Mouse (Mus musculus) myocyte (in vitro differentiated cells): Measurements from ENCODE around the gene Klhdc7a. TPM values are rescaled to one million over a fixed set of nuclear protein-coding genes. Genes with fewer than 3 reads are reported as not detected.

Experiments used
- H3K27me3 ChIP-seq: one replicate; pipeline ENCODE4 v1.6.1; 2011; ENCODE audit not compliant: control insufficient read depth, insufficient read depth, insufficient read length
- H3K36me3 ChIP-seq: one replicate; pipeline ENCODE4 v1.6.1; 2011; ENCODE audit not compliant: control insufficient read depth, insufficient read depth
- H3K4me2 ChIP-seq: one replicate; pipeline ENCODE4 v1.6.1; 2011; ENCODE audit warnings: low read depth, control low read depth
- H3K4me3 ChIP-seq: one replicate; pipeline ENCODE4 v1.5.1; 2011; ENCODE audit warnings: mild to moderate bottlenecking, control low read depth, moderate library complexity
- H3K79me2 ChIP-seq: one replicate; pipeline ENCODE4 v1.6.1; 2011; ENCODE audit not compliant: control insufficient read depth, insufficient read depth
- H3ac ChIP-seq: one replicate; pipeline ENCODE4 v1.6.1; 2011; ENCODE audit not compliant: control insufficient read depth, insufficient read length
- CEBPB ChIP-seq: IDR thresholded peaks from 2 replicates; pipeline ENCODE4 v1.6.1; 2011; ENCODE audit warnings: mild to moderate bottlenecking, moderate library complexity; ENCODE audit not compliant: poor library complexity, insufficient read depth, severe bottlenecking
- E2F4 ChIP-seq: IDR thresholded peaks from one replicate; pipeline ENCODE4 v1.6.1; 2011; ENCODE audit warnings: mild to moderate bottlenecking, control low read depth, moderate library complexity; ENCODE audit not compliant: insufficient read depth
- MAX ChIP-seq: IDR thresholded peaks from one replicate; pipeline ENCODE4 v1.6.1; 2011; ENCODE audit warnings: low read depth, mild to moderate bottlenecking, control low read depth
- MYOD1 ChIP-seq, 3 experiments: IDR thresholded peaks; one replicate each; pipeline ENCODE4 v1.6.1; 2011; ENCODE audit warnings: control low read depth in 2 of 3, low read depth in 2 of 3, mild to moderate bottlenecking in 2 of 3, moderate library complexity in 1 of 3; ENCODE audit not compliant: insufficient read length in 2 of 3, control insufficient read depth in 1 of 3
- MYOG ChIP-seq, 3 experiments: IDR thresholded peaks; one replicate each; pipeline ENCODE4 v1.6.1; 2011; ENCODE audit warnings: control low read depth in 2 of 3, low read depth in 2 of 3, mild to moderate bottlenecking in 2 of 3; ENCODE audit not compliant: insufficient read length in 2 of 3, control insufficient read depth in 1 of 3, insufficient read depth in 1 of 3
- POLR2A ChIP-seq: IDR thresholded peaks from one replicate; pipeline ENCODE4 v1.6.1; 2011; ENCODE audit warnings: low read depth, mild to moderate bottlenecking, control low read depth, moderate library complexity; ENCODE audit not compliant: insufficient read length
- POLR2AphosphoS2 ChIP-seq: IDR thresholded peaks from one replicate; pipeline ENCODE4 v1.6.1; 2011; ENCODE audit warnings: low read depth, control low read depth; ENCODE audit not compliant: insufficient read length
- REST ChIP-seq: IDR thresholded peaks from one replicate; pipeline ENCODE4 v1.6.1; 2011; ENCODE audit warnings: mild to moderate bottlenecking, control low read depth, moderate library complexity; ENCODE audit not compliant: insufficient read depth, insufficient read length
- SRF ChIP-seq: IDR thresholded peaks from one replicate; pipeline ENCODE4 v1.6.1; 2011; ENCODE audit warnings: low read depth; ENCODE audit not compliant: control insufficient read depth, insufficient read length
- TCF12 ChIP-seq: IDR thresholded peaks from one replicate; pipeline ENCODE4 v1.6.1; 2011; ENCODE audit warnings: mild to moderate bottlenecking, control low read depth; ENCODE audit not compliant: poor library complexity, insufficient read depth, severe bottlenecking
- TCF3 ChIP-seq: IDR thresholded peaks from one replicate; pipeline ENCODE4 v1.6.1; 2011; ENCODE audit warnings: low read depth, control low read depth; ENCODE audit not compliant: insufficient read length
- USF1 ChIP-seq: IDR thresholded peaks from one replicate; pipeline ENCODE4 v1.6.1; 2011; ENCODE audit warnings: low read depth, mild to moderate bottlenecking, control low read depth, moderate library complexity
- polyA plus RNA-seq: library from polyadenylated mRNA; unstranded; fragments of >200 nt; fragmentation: generic; extraction: Trizol; gene quantifications from one replicate; pipeline ENCODE4 v1.2.1, GENCODE M21; 2012; ENCODE audit warnings: missing spikeins

The Klhdc7a gene
- polyA plus RNA-seq, 1 experiment = not detected

DNA sequence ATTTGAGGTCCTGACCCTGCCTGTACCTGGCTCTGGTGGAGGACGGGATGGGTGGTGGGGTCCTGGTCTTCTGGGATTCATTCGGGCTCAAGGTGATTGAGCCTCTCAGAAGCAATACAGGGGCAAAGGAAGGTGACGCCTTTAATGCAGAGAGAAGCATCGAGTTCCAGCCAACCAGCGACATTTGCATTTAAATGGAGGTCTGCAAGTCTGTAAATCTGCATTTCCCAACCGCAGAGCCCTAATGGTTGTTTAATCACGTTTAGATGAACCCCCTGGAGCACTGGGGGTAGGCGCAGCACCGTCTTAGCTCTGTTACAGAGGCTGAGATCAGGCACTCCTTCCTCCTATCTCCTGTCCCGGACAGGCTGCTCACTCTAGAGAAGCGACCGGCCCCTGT is 34.2 kb upstream of the Klhdc7a start:
- TF ChIP-seq CEBPB (no peak), POLR2AphosphoS2 (no peak), USF1 (no peak), E2F4 (no peak), SRF (no peak), MYOG (IDR thresholded peaks at IDR 0.05; ENCODE audit: control insufficient read depth in 1 of 3, insufficient read depth in 1 of 3, insufficient read length in 2 of 3, low read depth in 2 of 3) (no peak), REST (no peak), TCF3 (no peak), MAX (no peak)
- no peaks in the 10 kb centered on the region for H3K36me3 ChIP-seq
- no peaks in the 10 kb centered on the region for H3K79me2 ChIP-seq
- no peak overlapping the region for H3K4me2 ChIP-seq
- H3K27me3 ChIP-seq = peaks cover 36% of the 10 kb centered on the region
- H3ac ChIP-seq = no peak overlapping the region
- no peak overlapping the region for H3K4me3 ChIP-seq

DNA sequence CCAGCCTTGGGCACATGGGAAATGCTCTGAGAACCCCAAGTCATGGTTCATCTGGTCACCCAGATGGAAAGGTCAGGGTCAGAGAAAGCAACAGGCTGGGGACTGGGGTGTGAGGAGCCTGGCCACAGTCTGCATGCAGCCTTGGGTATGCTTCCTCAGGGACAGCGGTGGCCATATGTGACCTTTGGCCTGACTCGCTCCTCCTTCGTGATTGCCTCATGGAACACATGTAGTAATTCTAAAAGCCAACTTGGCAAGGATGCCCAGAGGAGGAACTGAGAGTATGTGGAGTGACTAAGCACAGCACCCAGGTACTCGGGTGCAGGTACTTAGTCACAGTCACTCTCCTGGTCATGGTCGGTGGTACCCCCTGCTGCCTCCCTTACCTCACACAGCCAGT is 33.1 kb upstream of the Klhdc7a start:
- H3K79me2 ChIP-seq = no peaks in the 10 kb centered on the region
- no peak overlapping the region for H3K4me3 ChIP-seq
- H3K27me3 ChIP-seq = peaks cover 36% of the 10 kb centered on the region
- H3K4me2 ChIP-seq = no peak overlapping the region
- no peak for TF ChIP-seq POLR2A
- TF ChIP-seq TCF3 = no peak
- no peak for TF ChIP-seq MYOD1 (IDR thresholded peaks at IDR 0.05; ENCODE audit: control insufficient read depth in 1 of 3, insufficient read length in 2 of 3, low read depth in 2 of 3)
- no peak for TF ChIP-seq POLR2AphosphoS2
- TF ChIP-seq CEBPB = no peak
- no peak for TF ChIP-seq REST
- no peak for TF ChIP-seq MAX
- TF ChIP-seq E2F4 = no peak
- TF ChIP-seq TCF12 = no peak
- no peak for TF ChIP-seq SRF
- no peak for TF ChIP-seq USF1
- no peak for TF ChIP-seq MYOG (IDR thresholded peaks at IDR 0.05; ENCODE audit: control insufficient read depth in 1 of 3, insufficient read depth in 1 of 3, insufficient read length in 2 of 3, low read depth in 2 of 3)
- no peak overlapping the region for H3ac ChIP-seq
- no peaks in the 10 kb centered on the region for H3K36me3 ChIP-seq

DNA sequence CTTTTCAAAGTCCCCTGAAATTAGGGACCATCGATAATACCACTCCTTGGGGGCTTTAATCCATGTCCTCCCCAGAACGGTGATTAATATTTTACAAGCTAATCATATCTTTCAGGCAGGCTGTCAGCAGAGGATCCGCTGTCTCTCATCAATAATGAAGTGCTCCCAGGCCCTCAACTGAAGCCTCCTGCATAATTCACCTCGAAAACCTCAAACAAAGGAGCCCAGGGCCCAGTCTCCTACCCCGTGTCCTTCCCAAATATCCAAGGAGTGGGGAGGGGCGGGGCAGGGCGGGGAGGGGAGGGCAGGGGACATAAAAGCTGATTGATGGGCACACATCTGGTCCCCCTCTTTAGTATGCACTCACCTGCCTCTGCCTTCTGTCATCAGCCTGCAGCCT is 31.2 kb upstream of the Klhdc7a start:
- H3K4me2 ChIP-seq = no peak overlapping the region
- H3ac ChIP-seq = no peak overlapping the region
- no peak overlapping the region for H3K4me3 ChIP-seq
- TF ChIP-seq POLR2AphosphoS2 (no peak), TCF3 (no peak), E2F4 (no peak), USF1 (no peak), MYOD1 (IDR thresholded peaks at IDR 0.05; ENCODE audit: control insufficient read depth in 1 of 3, insufficient read length in 2 of 3, low read depth in 2 of 3) (no peak)
- no peaks in the 10 kb centered on the region for H3K36me3 ChIP-seq
- H3K79me2 ChIP-seq = no peaks in the 10 kb centered on the region
- peaks cover 27% of the 10 kb centered on the region for H3K27me3 ChIP-seq

DNA sequence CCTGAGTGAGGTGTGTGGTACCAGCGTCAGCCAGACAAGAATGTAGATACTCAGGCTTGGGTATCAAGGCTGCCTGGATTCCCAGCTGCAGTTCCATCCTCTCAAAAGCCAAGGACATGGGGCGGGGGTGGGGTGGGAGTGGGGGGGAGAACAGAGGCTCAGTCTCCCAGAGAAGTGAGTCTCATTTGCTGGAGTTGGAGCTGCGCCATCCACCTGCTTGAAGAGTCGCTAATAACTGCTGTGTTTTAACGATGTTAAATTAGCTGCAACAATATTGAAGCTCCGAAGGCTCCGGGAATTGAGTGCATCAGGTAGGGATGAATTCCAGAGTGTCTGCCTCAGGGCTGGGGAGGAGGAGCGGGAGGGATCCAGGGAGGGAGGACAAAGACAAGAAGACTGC is 27.8 kb upstream of the Klhdc7a start:
- H3K36me3 ChIP-seq = no peaks in the 10 kb centered on the region
- no peak overlapping the region for H3K4me3 ChIP-seq
- no peak overlapping the region for H3K4me2 ChIP-seq
- H3ac ChIP-seq = no peak overlapping the region
- H3K79me2 ChIP-seq = no peaks in the 10 kb centered on the region
- H3K27me3 ChIP-seq = peaks cover under 1% of the 10 kb centered on the region
- TF ChIP-seq REST = no peak
- TF ChIP-seq MAX = no peak
- TF ChIP-seq POLR2A = no peak
- TF ChIP-seq SRF = no peak
- TF ChIP-seq E2F4 = no peak
- no peak for TF ChIP-seq MYOG (IDR thresholded peaks at IDR 0.05; ENCODE audit: control insufficient read depth in 1 of 3, insufficient read depth in 1 of 3, insufficient read length in 2 of 3, low read depth in 2 of 3)
- no peak for TF ChIP-seq POLR2AphosphoS2
- TF ChIP-seq MYOD1 (IDR thresholded peaks at IDR 0.05; ENCODE audit: control insufficient read depth in 1 of 3, insufficient read length in 2 of 3, low read depth in 2 of 3) = no peak

DNA sequence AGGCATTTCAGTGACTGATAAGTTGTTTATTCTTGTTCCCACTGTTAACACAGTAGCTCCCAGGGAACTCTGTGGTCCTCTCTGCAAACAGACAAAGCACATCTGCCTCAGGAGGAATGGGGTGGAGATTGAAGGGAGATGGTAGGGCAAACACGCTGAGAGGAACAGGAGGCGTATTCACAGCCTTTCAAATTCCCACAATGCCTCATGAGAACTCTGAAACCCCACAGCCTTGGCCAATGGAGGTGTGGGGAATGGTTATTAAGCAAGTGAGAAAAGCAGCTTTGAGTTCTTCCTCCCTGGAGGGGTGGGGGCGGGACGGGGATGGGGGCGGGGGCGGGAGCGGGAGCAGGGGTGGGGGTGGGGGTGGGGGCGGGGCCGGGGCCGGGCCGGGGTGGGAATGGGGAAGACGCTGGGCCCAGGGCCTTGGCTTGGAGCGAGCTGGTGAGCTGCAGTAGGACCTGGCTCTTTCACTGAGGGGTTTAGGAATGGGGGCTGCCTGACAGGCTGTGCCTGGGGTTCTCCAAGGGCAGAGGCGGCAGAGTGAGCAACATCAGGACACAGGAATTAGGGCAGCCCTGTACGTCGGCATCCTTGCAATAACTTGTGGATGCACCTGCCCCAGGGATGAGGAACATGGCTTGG is 25.4 kb upstream of the Klhdc7a start:
- Histone ChIP-seq H3K79me2 (no peaks in the 10 kb centered on the region), H3K36me3 (no peaks in the 10 kb centered on the region), H3ac (no peak overlapping the region), H3K4me3 (no peak overlapping the region), H3K4me2 (no peak overlapping the region), H3K27me3 (no peaks in the 10 kb centered on the region)
- TF ChIP-seq POLR2AphosphoS2 = no peak
- TF ChIP-seq TCF3 = no peak
- TF ChIP-seq E2F4 = no peak
- no peak for TF ChIP-seq SRF
- no peak for TF ChIP-seq CEBPB
- no peak for TF ChIP-seq TCF12
- TF ChIP-seq MYOG (IDR thresholded peaks at IDR 0.05; ENCODE audit: control insufficient read depth in 1 of 3, insufficient read depth in 1 of 3, insufficient read length in 2 of 3, low read depth in 2 of 3) = no peak
- TF ChIP-seq MYOD1 (IDR thresholded peaks at IDR 0.05; ENCODE audit: control insufficient read depth in 1 of 3, insufficient read length in 2 of 3, low read depth in 2 of 3) = no peak
- no peak for TF ChIP-seq USF1
- TF ChIP-seq MAX = no peak
- no peak for TF ChIP-seq REST
- TF ChIP-seq POLR2A = no peak
